Mouse (Mus musculus) liver, embryonic 14.5 days (tissue): ENCODE measurements around the gene Pfkfb4. TPM values are rescaled to one million over a fixed set of nuclear protein-coding genes. Genes with fewer than 3 reads are reported as not detected.

Source experiments
- ATAC-seq: fragments of 200-750 bp; cut with Nextera tagmentation; 2 replicates; pipeline ENCODE4 v1.8.0; 2017; ENCODE audit warnings: moderate number of reproducible peaks, mild to moderate bottlenecking, moderate library complexity; ENCODE audit not compliant: insufficient read depth
- DNase-seq, 3 experiments: peaks; one replicate each; pipeline ENCODE4 v3.0.0-alpha.2; 2012 to 2013; ENCODE audit warnings: low read depth in 3 of 3, low spot score in 3 of 3
- H3K27ac ChIP-seq: fragments of 300-500 bp; sonication (generic); 2 replicates; pipeline ENCODE4 v1.5.1; 2014; ENCODE audit warnings: moderate library complexity, mild to moderate bottlenecking, control low read depth, inconsistent platforms
- H3K27me3 ChIP-seq: fragments of 300-500 bp; sonication (generic); 2 replicates; pipeline ENCODE4 v1.6.1; 2014; ENCODE audit warnings: mild to moderate bottlenecking, low read length, moderate library complexity; ENCODE audit not compliant: control insufficient read depth, insufficient read depth
- H3K36me3 ChIP-seq: fragments of 300-500 bp; sonication (generic); replicated peaks from 2 replicates; pipeline ENCODE4 v1.6.1; 2014; ENCODE audit warnings: low read depth; ENCODE audit not compliant: control insufficient read depth, insufficient read depth
- H3K4me1 ChIP-seq, 2 experiments: fragments of 200-500 bp in 1 of 2; fragments of 300-500 bp in 1 of 2; sonication (generic) in 1 of 2; replicated peaks; 2 replicates each; pipeline ENCODE4 v1.6.1; 2012 to 2014; ENCODE audit warnings: antibody characterized with exemption in 1 of 2, inconsistent platforms in 1 of 2, low read length in 1 of 2; ENCODE audit not compliant: control insufficient read depth in 2 of 2, insufficient read depth in 2 of 2
- H3K4me2 ChIP-seq: fragments of 300-500 bp; sonication (generic); 2 replicates; pipeline ENCODE4 v1.6.1; 2014; ENCODE audit warnings: low read depth, mild to moderate bottlenecking, control low read depth, moderate library complexity
- H3K4me3 ChIP-seq, 2 experiments: fragments of 200-500 bp in 1 of 2; fragments of 300-500 bp in 1 of 2; sonication (generic) in 1 of 2; 2 replicates each; pipeline ENCODE4 v1.5.1; 2012 to 2014; ENCODE audit warnings: low read depth in 2 of 2, low read length in 2 of 2, mild to moderate bottlenecking in 2 of 2, control low read depth in 1 of 2, inconsistent platforms in 1 of 2, moderate library complexity in 1 of 2; ENCODE audit not compliant: insufficient read depth in 1 of 2
- H3K9ac ChIP-seq: fragments of 300-500 bp; sonication (generic); replicated peaks from 2 replicates; pipeline ENCODE4 v1.6.1; 2014; ENCODE audit warnings: mild to moderate bottlenecking, control low read depth, moderate library complexity
- H3K9me3 ChIP-seq: fragments of 300-500 bp; sonication (generic); 2 replicates; pipeline ENCODE4 v1.6.1; 2016; ENCODE audit warnings: low read length, mixed read lengths; ENCODE audit not compliant: control insufficient read depth
- CTCF ChIP-seq: IDR thresholded peaks from 2 replicates; pipeline ENCODE4 v1.5.1; 2016; ENCODE audit warnings: antibody characterized with exemption, low read depth, control low read depth
- EP300 ChIP-seq: IDR thresholded peaks from 2 replicates; pipeline ENCODE4 v1.6.1; 2016; ENCODE audit warnings: antibody characterized with exemption, low read depth
- whole genome bisulfite sequencing: fragments of 180-500 bp; shearing (Covaris S2); extraction: QIAGEN DNeasy Blood & Tissue Kit; methylation state at CpG from one replicate; pipeline ENCODE4 v1.1.7; 2014; ENCODE audit not compliant: insufficient replicate concordance; 5-methylcytosine and 5-hydroxymethylcytosine counted together
- polyA plus RNA-seq, 2 experiments: library from polyadenylated mRNA; depleted of rRNA in 1 of 2; stranded (reverse) in 1 of 2; unstranded in 1 of 2; fragments of >200 nt; fragmentation: Nextera tagmentation in 1 of 2; extraction: Ambion mirVana in 1 of 2; gene quantifications; 2 replicates each; pipeline versions ENCODE4 v1.2.1 to v1.2.3; 2012 to 2014

Gene Pfkfb4
- polyA plus RNA-seq, 2 experiments, result 1.9 to 2.1 TPM

GRCm38 (mm10) chr9:109049316-109049715, 57.7 kb downstream of the Pfkfb4 start:
- no peak overlapping the region for H3K27ac ChIP-seq
- peaks cover 0 to 3% of the 10 kb centered on the region in 2 experiments; a peak in 1 of 4 replicates for H3K4me1 ChIP-seq
- WGBS, result 60% methylated on average over 7 of the region's 7 CpGs
- H3K9ac ChIP-seq, result no peak overlapping the region
- DNase-seq (no peak), ATAC-seq (no peak)
- no peak overlapping the region for H3K4me2 ChIP-seq
- no peaks in the 10 kb centered on the region for H3K9me3 ChIP-seq
- no peaks in the 10 kb centered on the region for H3K36me3 ChIP-seq
- H3K4me3 ChIP-seq, result no peak overlapping the region
- no peak for TF ChIP-seq EP300
- TF ChIP-seq CTCF, result no peak
- no peaks in the 10 kb centered on the region for H3K27me3 ChIP-seq

- WGBS, result 66% methylated on average over 9 of the region's 9 CpGs
- no peaks in the 10 kb centered on the region for H3K9me3 ChIP-seq
- no peak overlapping the region for H3K4me3 ChIP-seq
- H3K4me2 ChIP-seq, result no peak overlapping the region
- no peak overlapping the region for H3K9ac ChIP-seq
- no peak overlapping the region for H3K27ac ChIP-seq
- peaks cover 0 to 6% of the 10 kb centered on the region in 2 experiments; a peak in 1 of 4 replicates for H3K4me1 ChIP-seq
- ATAC-seq (no peak), DNase-seq (no peak)
- no peaks in the 10 kb centered on the region for H3K27me3 ChIP-seq
- no peak for TF ChIP-seq EP300
- TF ChIP-seq CTCF, result no peak
- no peaks in the 10 kb centered on the region for H3K36me3 ChIP-seq
Measured at GRCm38 (mm10) chr9:109049996-109050673, 58.6 kb downstream of the Pfkfb4 start.

- no peaks in the 10 kb centered on the region for H3K36me3 ChIP-seq
- 63% methylated on average over 3 of the region's 3 CpGs for WGBS
- no peak for ATAC-seq
- H3K9me3 ChIP-seq, result no peaks in the 10 kb centered on the region
- H3K27me3 ChIP-seq, result no peaks in the 10 kb centered on the region
- H3K4me1 ChIP-seq, result peaks cover 0 to 10% of the 10 kb centered on the region in 2 experiments; a peak in 2 of 4 replicates
- no peak overlapping the region for H3K4me3 ChIP-seq
- H3K9ac ChIP-seq, result no peak overlapping the region
- no peak for DNase-seq
- H3K27ac ChIP-seq, result no peak overlapping the region
- TF ChIP-seq EP300 (no peak), CTCF (no peak)
- H3K4me2 ChIP-seq, result no peak overlapping the region
Measured at GRCm38 (mm10) chr9:109050674-109050997, 59.1 kb downstream of the Pfkfb4 start.

GRCm38 (mm10) chr9:109051011-109051501, 59.5 kb downstream of the Pfkfb4 start:
- DNase-seq (no peak), ATAC-seq (no peak)
- H3K9ac ChIP-seq, result no peak overlapping the region
- 67% methylated on average over 13 of the region's 13 CpGs for WGBS
- no peaks in the 10 kb centered on the region for H3K27me3 ChIP-seq
- no peak overlapping the region for H3K4me2 ChIP-seq
- peaks cover 0 to 10% of the 10 kb centered on the region in 2 experiments; a peak in 2 of 4 replicates for H3K4me1 ChIP-seq
- H3K4me3 ChIP-seq, result no peak overlapping the region
- no peak for TF ChIP-seq CTCF
- no peak for TF ChIP-seq EP300
- no peaks in the 10 kb centered on the region for H3K9me3 ChIP-seq
- H3K36me3 ChIP-seq, result no peaks in the 10 kb centered on the region
- H3K27ac ChIP-seq, result no peak overlapping the region

- no peak for DNase-seq
- TF ChIP-seq EP300, result no peak
- TF ChIP-seq CTCF, result no peak
- Histone ChIP-seq H3K27me3 (no peaks in the 10 kb centered on the region), H3K36me3 (no peaks in the 10 kb centered on the region), H3K9ac (no peak overlapping the region), H3K4me2 (no peak overlapping the region), H3K4me1 (peaks cover 0 to 10% of the 10 kb centered on the region in 2 experiments; a peak in 2 of 4 replicates), H3K27ac (no peak overlapping the region), H3K9me3 (no peaks in the 10 kb centered on the region), H3K4me3 (no peak overlapping the region)
- ATAC-seq, result no peak
- 66% methylated on average over 10 of the region's 10 CpGs for WGBS
Measured at GRCm38 (mm10) chr9:109051651-109052489, 60.3 kb downstream of the Pfkfb4 start.
